In the genomic region with DNA sequence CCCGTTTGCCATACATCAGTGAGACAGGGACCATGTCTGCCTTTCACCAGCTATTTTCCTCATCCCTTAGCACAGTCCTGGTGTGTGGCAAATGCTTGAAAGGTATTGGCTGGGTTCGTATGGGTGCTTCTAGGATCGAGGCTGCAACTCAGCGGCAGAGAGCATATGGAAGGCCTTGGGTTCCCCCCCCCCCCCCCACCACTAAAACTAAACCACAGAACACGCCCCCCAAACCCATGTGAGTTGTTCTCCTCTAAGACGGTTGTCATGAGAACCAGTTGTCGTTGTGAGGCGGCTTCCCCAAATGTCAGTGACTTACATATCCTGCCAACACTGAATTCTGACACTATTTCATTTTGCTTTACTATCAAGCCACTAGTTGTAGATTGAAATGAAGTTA, we compare ENCODE assay signal across 13 mouse cellular contexts. TPM values are rescaled to one million over a fixed set of nuclear protein-coding genes. Genes with fewer than 3 reads are reported as not detected.
DNase-seq lines count a peak whose midpoint lies in the region; ATAC-seq and TF ChIP-seq lines count a peak whose summit lies in the region.
"Had no signal": no experiment of that assay in that cellular context is flagged by ENCODE, and none has a peak within 500 bp of the region (broad histone marks: within the 10 kb centered on the region; RNA-seq: fewer than 3 reads in every experiment).

No protein-coding gene starts in this region.

- no peaks in the 10 kb centered on the region for H3K27me3 ChIP-seq in CH12.LX (replicated peaks)
- no peaks in the 10 kb centered on the region for H3K27me3 ChIP-seq in forebrain, postnatal 0 days (ENCODE audit: insufficient read depth, low read length)
- no peaks in the 10 kb centered on the region for H3K27me3 ChIP-seq in midbrain, embryonic 13.5 days
- H3K27me3 ChIP-seq: heart, embryonic 15.5 days; liver, embryonic 13.5 days had no signal

- TF ChIP-seq CTCF in CH12.LX (conservative IDR thresholded peaks at IDR 0.05 in 1 of 2, IDR thresholded peaks at IDR 0.05 in 1 of 2; ENCODE audit: low read depth in 2 of 2, low read length in 2 of 2), result no peak
- TF ChIP-seq CTCF in forebrain, postnatal 0 days (IDR thresholded peaks at IDR 0.05; ENCODE audit: low read depth), result no peak

- H3K27ac ChIP-seq in CH12.LX (ENCODE audit: insufficient read depth, low read depth), result peak overlapping the region; percentile 87
- H3K27ac ChIP-seq in forebrain, postnatal 0 days (ENCODE audit: low read depth, low read length), result peak overlapping the region; percentile 79
- no peak overlapping the region for H3K27ac ChIP-seq in midbrain, embryonic 13.5 days
- H3K27ac ChIP-seq: liver, embryonic 13.5 days had no signal

- no peaks in the 10 kb centered on the region for H3K9me3 ChIP-seq in CH12.LX (replicated peaks; ENCODE audit: low read length)
- H3K9me3 ChIP-seq in forebrain, postnatal 0 days (ENCODE audit: low read length), result no peaks in the 10 kb centered on the region
- H3K9me3 ChIP-seq in midbrain, embryonic 13.5 days, result no peaks in the 10 kb centered on the region
- H3K9me3 ChIP-seq: G1E; heart, embryonic 15.5 days; liver, embryonic 13.5 days; megakaryocyte, embryonic 14.5 days had no signal

- WGBS in forebrain, postnatal 0 days, result 33% methylated on average over 8 of the region's 8 CpGs
- whole genome bisulfite sequencing in midbrain, embryonic 13.5 days, result 67% methylated on average over 8 of the region's 8 CpGs

- H3K79me2 ChIP-seq in CH12.LX (replicated peaks; ENCODE audit: control insufficient read depth, extremely low read depth, insufficient read depth, poor library complexity, severe bottlenecking), result peaks cover 99% of the 10 kb centered on the region

- no peak for TF ChIP-seq RAD21 in CH12.LX (IDR thresholded peaks at IDR 0.05; ENCODE audit: low read depth, low read length)

- no peak for TF ChIP-seq POLR2A in CH12.LX (IDR thresholded peaks at IDR 0.05; ENCODE audit: low read depth, low read length)

- no peak for TF ChIP-seq EP300 in CH12.LX (IDR thresholded peaks at IDR 0.05; ENCODE audit: low read length)

- peaks cover 31 to 82% of the 10 kb centered on the region in 2 experiments for H3K36me3 ChIP-seq in CH12.LX (replicated peaks in 1 of 2; ENCODE audit: control insufficient read depth in 1 of 2, insufficient read depth in 1 of 2, low read length in 1 of 2)
- no peaks in the 10 kb centered on the region for H3K36me3 ChIP-seq in forebrain, postnatal 0 days (ENCODE audit: insufficient read depth)
- H3K36me3 ChIP-seq in midbrain, embryonic 13.5 days, result no peaks in the 10 kb centered on the region
- H3K36me3 ChIP-seq: G1E; heart, embryonic 15.5 days; liver, embryonic 13.5 days had no signal

- in situ Hi-C loops in CH12.LX (cut with MboI; ENCODE audit: low pct_ligation_motif_present, low pct_unique_long_range_greater_than_20kb, low sequenced_read_pairs), result no loop called here

- DNase-seq in layer of hippocampus, adult 9-11 months, result peak; percentile 64
- DNase-seq in layer of hippocampus, postnatal 10 days (ENCODE audit: low spot score in 2 of 2), result no peak
- peak; percentile 77 for DNase-seq in CH12.LX (ENCODE audit: extremely low read depth)
- DNase-seq in forebrain, postnatal 0 days, result peak; percentile 70
- peak; percentile 90 for DNase-seq in thymus, postnatal 0 days (ENCODE audit: low spot score)
- DNase-seq in kidney, adult 9 months, result no peak
- no peak for DNase-seq in right cerebral cortex, postnatal 25 days
- DNase-seq: kidney, adult 2 months; liver, embryonic 13.5 days had no signal

- H3K4me2 ChIP-seq in CH12.LX (ENCODE audit: insufficient read depth, low read depth, poor library complexity, severe bottlenecking), result 0 out of 2 replicates have a peak overlapping the region, but pooled peaks have one; percentile 58
- peak overlapping the region; percentile 24; the same call in 1 of the 2 replicates for H3K4me2 ChIP-seq in forebrain, postnatal 0 days (ENCODE audit: low read depth)
- H3K4me2 ChIP-seq in midbrain, embryonic 13.5 days (replicated peaks), result no peak overlapping the region
- H3K4me2 ChIP-seq: heart, embryonic 15.5 days; liver, embryonic 13.5 days had no signal

- peak overlapping the region in 1 of 3 experiments; percentile 29 for H3K4me3 ChIP-seq in CH12.LX (replicated peaks in 1 of 3; ENCODE audit: low read depth in 2 of 3, low read length in 2 of 3, poor library complexity in 1 of 3)
- no peak overlapping the region for H3K4me3 ChIP-seq in forebrain, postnatal 0 days (ENCODE audit: low read depth, low read length)
- H3K4me3 ChIP-seq in midbrain, embryonic 13.5 days (replicated peaks), result no peak overlapping the region
- H3K4me3 ChIP-seq: heart, embryonic 15.5 days; liver, embryonic 13.5 days; megakaryocyte, embryonic 14.5 days had no signal

- ATAC-seq in forebrain, postnatal 0 days, result peak; percentile 83
- ATAC-seq in midbrain, embryonic 13.5 days, result no peak

- dilution Hi-C loops in CH12.LX (cut with MboI; ENCODE audit: extremely low pct_ligation_motif_present, extremely low pct_unique_long_range_greater_than_20kb, low sequenced_read_pairs), result no loop called here

- no peak overlapping the region; the same call in 1 of the 2 replicates for H3K9ac ChIP-seq in CH12.LX (ENCODE audit: insufficient read depth, low read depth)
- H3K9ac ChIP-seq in forebrain, postnatal 0 days, result no peak overlapping the region
- no peak overlapping the region for H3K9ac ChIP-seq in midbrain, embryonic 13.5 days (replicated peaks)
- H3K9ac ChIP-seq: liver, embryonic 13.5 days had no signal

- H3K4me1 ChIP-seq in CH12.LX (ENCODE audit: control insufficient read depth in 1 of 2, insufficient read depth in 2 of 2), result peaks cover 47 to 91% of the 10 kb centered on the region in 2 experiments
- H3K4me1 ChIP-seq in forebrain, postnatal 0 days (ENCODE audit: insufficient read depth), result peaks cover 17% of the 10 kb centered on the region; the same call in 1 of the 2 replicates
- H3K4me1 ChIP-seq in midbrain, embryonic 13.5 days (replicated peaks), result peaks cover 14% of the 10 kb centered on the region

TF ChIP-seq in CH12.LX, 34 proteins besides CTCF, POLR2A, EP300 and RAD21:
- 0 out of 2 replicates have a peak, but pooled peaks have one; percentile 32 for TF ChIP-seq SIN3A (IDR thresholded peaks at IDR 0.05; ENCODE audit: low read length)
- peak; percentile 83 for TF ChIP-seq MXI1 (IDR thresholded peaks at IDR 0.05; ENCODE audit: low read depth, low read length)
- TF ChIP-seq MAX (IDR thresholded peaks at IDR 0.05; ENCODE audit: low read length), result no peak
TF ChIP-seq in CH12.LX: peak in this region for 2.

RNA-seq across cellular contexts. Expression of a gene that starts 24.9 kb away (rescaled TPM):
- total RNA-seq in layer of hippocampus, postnatal 10 days (2021), result 10 to 100 TPM; 63.1 to 68.0 TPM
- total RNA-seq in CH12.LX (2012; rRNA removed) (49.3 and 52.0 TPM in 2 replicates), CH12.LX (2014; rRNA removed) (28.9 and 37.7 TPM in 2 replicates)
- 49.4 and 55.7 TPM in 2 replicates for polyA plus RNA-seq in CH12.LX (2012; ENCODE audit: insufficient read length, low read depth)
- total RNA-seq in forebrain, postnatal 0 days (2014; rRNA removed), result 25.2 and 27.2 TPM in 2 replicates
- polyA plus RNA-seq in forebrain, postnatal 0 days (2015; fragmentation: Nextera tagmentation; extraction: Ambion mirVana), result 23.1 and 28.4 TPM in 2 replicates
- 45.4 and 58.3 TPM in 2 replicates for polyA plus RNA-seq in thymus, postnatal 0 days (2015; fragmentation: Nextera tagmentation; extraction: Ambion mirVana)
- polyA plus RNA-seq in midbrain, embryonic 13.5 days (2015; fragmentation: Nextera tagmentation; extraction: Ambion mirVana), result 8.4 and 8.7 TPM in 2 replicates
- polyA plus RNA-seq: G1E had no signal

Comparison
In these comparisons a context has a peak if more than half of its experiments do, and no peak if none do; other contexts are left out.
1. DNase-seq: peak in layer of hippocampus, adult 9-11 months (single experiment), CH12.LX (single experiment), forebrain, postnatal 0 days (single experiment) and thymus, postnatal 0 days (single experiment); none in layer of hippocampus, postnatal 10 days (0 of 2), kidney, adult 9 months (single experiment) and right cerebral cortex, postnatal 25 days (single experiment).